Mouse (Mus musculus) testis, adult 10 weeks (tissue): ENCODE results near the gene Rnaseh2a. TPM values are rescaled to one million over a fixed set of nuclear protein-coding genes. Genes with fewer than 3 reads are reported as not detected.

Experiments used
- polyA plus RNA-seq: library from polyadenylated mRNA; stranded (reverse); fragments of 350-450 nt; fragmentation: Illumina TruSeq; extraction: RNeasy Lipid Tissue Mini Kit (QIAGEN cat#74804); gene quantifications from one replicate; pipeline ENCODE4 v1.2.3, GENCODE M21; 2014; ENCODE audit warnings: low read depth, low replicate concordance

The Rnaseh2a gene
- 87.9 TPM for polyA plus RNA-seq

DNA sequence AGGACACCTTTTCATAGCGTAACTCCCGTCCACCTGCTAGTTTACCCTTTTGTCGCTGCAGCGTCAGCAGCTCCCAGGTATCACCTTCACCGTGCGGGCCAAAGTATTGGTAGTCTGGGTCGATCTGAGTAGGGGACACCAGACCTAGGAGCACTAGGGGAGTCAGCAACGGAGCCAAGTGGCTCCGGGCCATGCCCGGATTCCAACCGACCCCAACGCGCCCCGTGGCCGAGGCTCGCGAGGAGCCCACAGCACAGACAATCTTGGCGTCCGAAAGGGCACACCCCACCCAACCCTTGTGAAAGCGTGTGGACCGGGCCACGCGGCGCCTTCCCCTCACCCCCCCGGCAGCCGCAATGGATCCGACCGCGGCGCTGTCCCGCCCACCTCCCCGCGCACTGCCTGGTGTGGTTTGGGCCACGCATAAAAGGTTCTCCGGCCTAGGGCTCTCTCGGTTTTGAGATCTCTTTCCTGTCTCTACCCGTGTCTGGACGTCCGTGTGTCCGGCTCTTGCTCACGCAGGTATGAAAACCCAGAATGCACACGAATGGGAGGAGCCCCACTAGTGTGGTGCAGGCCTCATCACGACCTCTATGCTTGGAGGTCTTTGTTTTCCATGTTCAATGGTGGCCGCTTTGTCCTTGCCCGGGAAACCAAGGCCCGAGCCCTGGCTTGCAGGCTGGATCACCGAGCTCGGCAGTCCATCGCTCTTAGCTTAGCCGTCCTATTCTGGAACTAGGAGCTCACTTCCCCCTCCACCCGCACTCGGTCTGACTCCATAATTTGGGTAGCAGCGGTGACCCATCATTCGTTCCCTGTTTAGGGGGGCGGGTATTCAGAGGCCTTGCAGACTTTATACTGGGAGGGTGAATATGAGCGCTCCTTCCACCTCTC, at the start of gene Rnaseh2a, which contains the start of the genes Gm49661 and Prdx2:
TSS of gene Rnaseh2a (minus strand) at position 527 of the 894 bp plus-strand sequence.
TSS of gene Gm49661 (minus strand) at position 193 of the 894 bp plus-strand sequence.
TSS of gene Prdx2 (plus strand) at position 347 of the 894 bp plus-strand sequence.

DNA sequence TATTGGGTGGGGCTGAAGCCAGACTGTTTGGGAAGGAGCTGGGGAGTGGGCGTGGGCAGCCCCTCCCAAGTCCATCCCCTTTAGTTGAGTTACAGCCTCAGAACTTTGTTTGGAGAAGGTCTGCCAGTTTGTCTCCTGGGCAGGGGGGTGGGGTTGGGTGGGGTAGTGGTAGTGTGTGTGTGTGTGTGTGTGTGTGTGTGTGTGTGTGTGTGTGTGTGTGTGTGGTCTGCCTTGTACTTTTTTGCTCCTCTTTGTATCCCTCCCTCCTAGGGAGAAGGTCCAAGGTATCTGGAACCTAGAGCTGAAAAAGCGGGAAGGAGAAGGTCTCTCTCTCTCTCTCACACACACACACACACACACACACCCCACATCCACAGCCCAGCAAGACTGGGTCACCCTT, 44.9 kb upstream of the Rnaseh2a start, which contains the start of gene Best2:
TSS of gene Best2 (minus strand) at position 101 of the 400 bp plus-strand sequence.

DNA sequence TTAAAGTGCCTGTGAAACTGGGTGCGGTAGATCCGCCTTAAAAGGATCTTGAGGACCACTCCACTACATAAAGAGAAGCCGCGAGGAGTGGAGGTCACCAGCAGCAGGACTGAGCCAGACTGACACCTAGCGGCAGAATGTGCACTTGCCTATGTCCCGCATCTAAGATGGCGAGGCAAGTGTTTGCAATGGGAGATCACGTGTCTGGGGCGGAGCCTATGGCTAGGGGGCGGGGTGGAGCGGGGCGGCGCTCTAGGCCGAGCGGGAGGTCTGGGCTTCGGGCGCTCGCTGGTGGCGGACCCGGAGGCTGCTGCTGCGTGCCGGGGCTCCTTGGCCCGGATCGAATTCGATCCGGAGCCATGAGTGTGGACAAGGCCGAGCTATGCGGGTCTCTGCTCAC, 20.8 kb upstream of the Rnaseh2a start, which contains the start of gene Hook2:
TSS of gene Hook2 (plus strand) at position 255 of the 400 bp plus-strand sequence.

DNA sequence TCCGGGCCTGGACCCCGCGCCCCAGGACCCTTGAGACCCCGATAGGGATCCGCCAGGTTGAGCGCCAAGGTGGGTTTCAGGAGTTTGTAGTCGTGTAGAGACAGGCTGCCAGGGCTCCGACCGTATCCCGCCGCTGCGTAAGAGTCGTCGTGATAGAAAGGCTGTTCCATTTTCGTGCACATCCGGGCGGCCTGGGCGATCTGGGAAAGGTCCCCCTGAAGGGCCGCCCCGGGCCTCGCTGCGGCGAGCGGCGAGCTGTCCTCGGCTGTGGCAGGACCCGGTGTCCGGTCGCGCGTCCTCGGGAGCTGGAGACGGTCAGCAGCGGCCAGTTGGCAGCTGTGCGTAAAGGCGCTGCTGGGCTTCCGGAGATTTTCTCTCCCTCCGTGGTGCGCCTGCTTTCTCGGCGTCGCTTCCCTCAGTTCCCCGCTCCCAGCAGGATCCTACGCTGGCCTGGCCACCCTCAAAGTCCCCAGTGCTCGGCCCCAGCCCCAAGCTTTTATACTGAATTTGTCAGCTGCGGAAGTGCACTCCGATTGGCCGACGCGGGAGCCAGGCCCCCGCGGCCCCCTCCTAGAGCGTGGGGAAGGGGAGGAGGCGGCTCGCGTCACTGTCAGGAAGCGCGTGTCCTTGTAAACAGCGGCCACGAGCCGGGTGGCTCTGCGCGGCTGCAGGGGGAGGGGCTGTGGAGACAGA, 8.8 kb upstream of the Rnaseh2a start, which contains the start of gene Junb:
TSS of gene Junb (minus strand) at position 471 of the 693 bp plus-strand sequence.

DNA sequence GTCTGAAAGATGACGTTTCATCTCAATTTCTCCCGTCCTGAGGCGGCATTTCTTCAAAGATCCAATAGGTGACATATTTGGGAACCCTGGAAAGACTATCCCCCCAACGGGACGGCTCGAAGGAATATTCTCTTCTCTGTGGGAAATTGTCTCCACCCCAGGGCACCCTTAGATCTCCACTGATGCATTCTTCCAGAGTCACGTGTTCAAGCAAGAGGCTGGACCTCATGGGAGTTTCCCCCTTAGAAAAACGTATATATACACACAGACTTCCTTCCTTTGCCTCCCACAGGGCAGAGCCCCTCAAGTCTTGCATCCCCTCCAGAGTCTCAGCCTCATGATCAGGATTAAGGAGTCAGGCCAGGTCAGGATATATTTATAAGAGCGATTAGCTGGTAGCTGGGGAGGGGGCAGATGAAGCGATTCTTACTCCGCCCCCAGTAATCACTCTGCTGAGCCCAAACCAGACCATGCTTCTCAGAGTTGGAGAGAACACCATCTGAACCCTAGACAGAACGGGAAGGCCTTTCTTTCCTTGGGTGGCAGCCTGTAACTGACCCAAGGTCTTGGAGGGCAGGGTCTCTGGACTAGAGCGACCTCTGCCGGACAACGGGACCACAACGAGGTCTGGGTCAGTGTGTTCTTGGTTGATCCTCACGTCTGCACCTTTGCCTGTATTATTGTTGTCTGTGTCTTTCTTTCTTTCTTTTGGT, 22.9 kb downstream of the Rnaseh2a start, which contains the start of gene Rtbdn:
TSS of gene Rtbdn (plus strand) at position 464 of the 713 bp plus-strand sequence.

DNA sequence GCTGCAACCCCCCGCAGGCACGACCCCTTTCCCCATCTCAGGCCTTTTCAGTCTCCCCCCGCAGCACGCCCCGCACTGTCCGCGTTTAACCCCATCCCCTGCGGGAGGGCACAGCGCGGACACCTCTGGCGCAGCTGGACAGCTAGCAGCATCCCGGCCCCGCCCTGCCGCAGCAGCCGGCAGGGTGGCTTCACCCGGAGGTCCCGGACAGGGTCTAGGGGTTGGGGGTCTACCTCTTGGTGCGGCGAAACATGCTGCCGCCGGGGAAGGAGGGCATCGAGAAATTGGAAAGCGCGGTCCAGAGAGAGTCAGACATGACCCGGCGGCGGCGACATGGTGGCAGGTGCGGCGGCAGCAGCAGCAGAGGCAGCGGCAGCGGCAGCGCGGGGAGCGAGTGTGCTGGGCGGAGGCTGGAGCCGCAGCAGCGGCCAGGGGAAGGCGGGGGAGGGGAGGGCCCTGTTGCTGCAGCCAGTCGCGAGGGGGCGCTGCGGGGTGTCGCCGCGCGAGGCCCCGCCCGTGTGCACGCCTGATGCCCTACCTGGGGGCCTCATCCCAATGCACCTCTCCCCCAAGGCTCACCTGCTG, 32.5 kb downstream of the Rnaseh2a start, which contains the start of gene Mast1:
TSS of gene Mast1 (minus strand) at position 398 of the 585 bp plus-strand sequence.

DNA sequence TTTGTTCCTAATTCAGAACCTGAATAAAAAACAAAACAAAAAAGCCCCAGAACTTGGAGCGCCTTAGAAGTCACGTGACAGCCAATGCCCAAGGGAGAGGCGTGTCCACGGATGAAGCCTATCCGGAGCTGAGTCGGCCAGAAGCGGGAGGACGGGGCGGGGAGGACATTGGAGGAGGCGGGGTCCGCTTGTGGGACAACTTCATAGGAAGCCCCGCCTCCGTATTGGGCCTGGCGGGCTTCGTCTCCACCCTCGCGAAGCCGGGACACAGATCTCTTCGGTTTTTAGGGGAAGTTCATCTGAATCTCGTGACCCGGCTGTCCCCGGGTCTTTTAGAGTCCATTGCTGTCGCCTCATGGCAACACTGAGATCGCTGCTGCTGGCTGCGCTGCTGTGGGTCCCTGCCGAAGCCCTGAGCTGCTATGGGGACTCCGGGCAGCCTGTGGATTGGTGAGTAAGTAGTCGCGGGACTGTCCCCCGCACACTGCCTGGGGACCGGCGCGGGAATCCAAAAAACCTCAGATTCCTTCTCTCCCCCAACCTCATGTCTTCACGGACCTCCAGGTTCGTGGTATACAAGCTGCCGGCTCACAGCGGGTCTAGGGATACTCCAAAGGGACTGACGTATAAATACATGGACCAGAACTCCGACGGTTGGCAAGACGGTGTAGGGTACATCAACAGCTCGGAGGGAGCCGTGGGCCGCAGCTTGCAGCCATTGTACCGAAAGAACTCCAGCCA, 61.0 kb downstream of the Rnaseh2a start, which contains the start of gene Dnase2a:
TSS of gene Dnase2a (plus strand) at position 140 of the 741 bp plus-strand sequence.

Other genes with a start within 250 kb of the Rnaseh2a start
- not detected for gene G430095P16Rik, start 246.8 kb downstream of the Rnaseh2a start, polyA plus RNA-seq
- gene Nfix, start 169.4 kb downstream of the Rnaseh2a start, polyA plus RNA-seq = 1.3 TPM
- 21.7 TPM for gene Dand5, start 146.9 kb downstream of the Rnaseh2a start, polyA plus RNA-seq
- 0.55 TPM for gene Gadd45gip1, start 138.2 kb downstream of the Rnaseh2a start, polyA plus RNA-seq
- 7.1 TPM for gene Rad23a, start 129.1 kb downstream of the Rnaseh2a start, polyA plus RNA-seq
- gene Calr, start 122.8 kb downstream of the Rnaseh2a start, polyA plus RNA-seq = 720 TPM
- 6.7 TPM for gene Farsa, start 112.8 kb downstream of the Rnaseh2a start, polyA plus RNA-seq
- gene Syce2, start 97.7 kb downstream of the Rnaseh2a start, polyA plus RNA-seq = 458 TPM
- gene Gcdh, start 75.8 kb downstream of the Rnaseh2a start, polyA plus RNA-seq = 3.6 TPM
- gene Klf1, start 67.8 kb downstream of the Rnaseh2a start, polyA plus RNA-seq = 0.22 TPM
- 1.5 TPM for gene Dnase2a, start 61.2 kb downstream of the Rnaseh2a start, polyA plus RNA-seq
- gene Mast1, start 32.4 kb downstream of the Rnaseh2a start, polyA plus RNA-seq = not detected
- gene Rtbdn, start 22.8 kb downstream of the Rnaseh2a start, polyA plus RNA-seq = not detected
- gene Gm49661, start 334 bp downstream of the Rnaseh2a start, polyA plus RNA-seq = not detected
- 15.6 TPM for gene Prdx2, start 180 bp downstream of the Rnaseh2a start, polyA plus RNA-seq
- not detected for gene Junb, start 9.0 kb upstream of the Rnaseh2a start, polyA plus RNA-seq
- gene Hook2, start 20.8 kb upstream of the Rnaseh2a start, polyA plus RNA-seq = 14.0 TPM
- gene Best2, start 44.8 kb upstream of the Rnaseh2a start, polyA plus RNA-seq = not detected
- gene Asna1, start 55.5 kb upstream of the Rnaseh2a start, polyA plus RNA-seq = 16.5 TPM
- 13.2 TPM for gene Trir, start 57.1 kb upstream of the Rnaseh2a start, polyA plus RNA-seq
- 14.0 TPM for gene Tnpo2, start 67.1 kb upstream of the Rnaseh2a start, polyA plus RNA-seq
- gene Fbxw9, start 90.3 kb upstream of the Rnaseh2a start, polyA plus RNA-seq = 5.7 TPM
- gene Gm5741, start 98.2 kb upstream of the Rnaseh2a start, polyA plus RNA-seq = not detected
- gene Dhps, start 102.0 kb upstream of the Rnaseh2a start, polyA plus RNA-seq = 12.3 TPM
- gene Wdr83os, start 111.0 kb upstream of the Rnaseh2a start, polyA plus RNA-seq = 2.9 TPM
- gene Wdr83, start 111.5 kb upstream of the Rnaseh2a start, polyA plus RNA-seq = 1.3 TPM
- 3.9 TPM for gene Man2b1, start 113.5 kb upstream of the Rnaseh2a start, polyA plus RNA-seq
- 0.83 TPM for gene Zfp791, start 153.3 kb upstream of the Rnaseh2a start, polyA plus RNA-seq
- gene Cks1brt, start 182.2 kb upstream of the Rnaseh2a start, polyA plus RNA-seq = not detected